Mouse (Mus musculus): ENCODE measurements around the gene Trappc5.

DNA sequence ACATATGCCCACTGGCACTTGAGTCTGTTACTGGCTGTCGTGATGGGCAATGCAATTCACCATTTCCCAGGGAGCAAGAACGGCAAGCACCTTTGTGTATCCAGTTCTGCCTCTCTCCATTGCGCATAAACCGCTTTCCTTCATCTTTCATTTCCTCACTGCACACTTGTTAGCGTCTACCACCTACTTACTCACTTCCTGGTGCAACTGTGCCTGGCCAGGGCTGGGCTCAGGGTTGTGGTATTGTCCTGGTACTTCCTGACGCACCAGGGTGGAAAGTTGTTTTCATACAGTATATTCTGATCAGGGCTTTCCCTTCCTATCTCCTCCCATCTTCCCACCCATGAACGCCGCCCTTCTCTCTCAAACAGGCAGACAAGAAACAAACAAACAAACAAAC, 15.2 kb upstream of the Trappc5 start:
- TF ChIP-seq CTCF (IDR thresholded peaks at IDR 0.05; ENCODE audit: low read depth, low read length): no peak
- no peak for TF ChIP-seq GATA2 (IDR thresholded peaks at IDR 0.05; ENCODE audit: borderline replicate concordance, low read depth, low read length)
- TF ChIP-seq TAL1 (conservative IDR thresholded peaks at IDR 0.05; ENCODE audit: low read depth, low read length): no peak
- no peak for TF ChIP-seq POLR2AphosphoS5 (IDR thresholded peaks at IDR 0.05; ENCODE audit: insufficient replicate concordance, low read depth, low read length)

Measured in G1E (cell line).